Mouse (Mus musculus): ENCODE measurements around the gene Rpl9-ps1.

DNA sequence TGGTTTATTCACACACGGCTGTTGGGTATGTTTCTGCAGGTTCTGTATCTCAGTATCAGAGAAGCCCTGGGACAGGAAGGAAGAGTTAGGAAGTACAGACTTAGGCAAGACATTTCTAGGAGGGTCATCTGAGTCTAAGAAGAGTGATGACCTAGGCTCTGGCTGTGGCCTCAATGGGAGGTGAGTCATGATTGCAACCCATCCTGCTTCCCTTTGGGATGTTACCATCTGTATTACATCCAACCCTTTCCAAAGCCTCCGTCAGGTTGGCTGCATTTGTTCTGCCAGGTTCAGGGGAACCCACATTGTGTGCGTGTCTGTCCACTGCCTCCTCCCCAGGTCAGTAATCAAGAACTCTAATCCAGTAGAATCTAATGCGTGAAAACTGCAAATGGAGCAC is 40.7 kb downstream of the Rpl9-ps1 start:
- TF ChIP-seq POLR2A (IDR thresholded peaks at IDR 0.05; ENCODE audit: control insufficient read depth, extremely low read depth, insufficient read depth, low read length, poor library complexity) = no peak
- TF ChIP-seq CTCF (IDR thresholded peaks at IDR 0.05; ENCODE audit: borderline replicate concordance, control insufficient read depth, extremely low read depth, insufficient read depth, low read length, poor library complexity) = no peak
